Mouse (Mus musculus) CD4-positive, CD25-positive, alpha-beta regulatory T cell, adult 2 months (primary cell): Measurements from ENCODE around the gene Tm6sf1.

Experiments
- DNase-seq: peaks from one replicate; pipeline ENCODE4 v3.0.0-alpha.2; 2012; ENCODE audit warnings: low read depth, low spot score

Gene Tm6sf1

GRCm38 (mm10) chr7:81850171-81850570, 8.6 kb upstream of the Tm6sf1 start:
- no peak for DNase-seq

DNA sequence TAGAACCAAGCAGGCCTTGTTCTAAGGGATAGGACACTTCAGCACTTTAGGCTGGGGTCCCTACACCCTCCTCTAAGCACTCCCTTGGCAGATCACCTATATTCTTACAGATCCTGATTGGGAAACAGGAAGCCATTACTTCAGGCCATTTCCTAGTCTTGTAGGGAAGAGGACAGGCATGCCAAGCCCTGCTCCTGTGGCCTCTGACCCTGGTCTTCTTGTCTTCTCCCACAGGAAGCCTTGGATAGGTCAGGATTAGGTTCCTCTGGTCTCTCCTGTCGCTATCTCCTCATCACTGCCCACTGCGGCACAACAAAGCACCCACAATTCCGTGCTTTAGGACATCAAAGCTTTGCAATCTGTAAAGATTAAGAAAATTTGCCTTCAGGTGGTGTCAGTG, 7.1 kb upstream of the Tm6sf1 start:
- DNase-seq = no peak

- DNase-seq = peak; percentile 56
These were observed 4.1 kb upstream of the Tm6sf1 start for GRCm38 (mm10) chr7:81854568-81855307.

- no peak for DNase-seq
These were observed 3.1 kb upstream of the Tm6sf1 start, which contains the start of gene Gm10160 for GRCm38 (mm10) chr7:81855694-81856093. Gm10160 (minus strand) TSS chr7:81855794.

- DNase-seq = no peak
These were observed 2.6 kb upstream of the Tm6sf1 start for GRCm38 (mm10) chr7:81856221-81856620.

GRCm38 (mm10) chr7:81858236-81858635, 565 bp upstream of the Tm6sf1 start:
- no peak for DNase-seq

- DNase-seq = no peak
These were observed 1.3 kb downstream of the Tm6sf1 start for GRCm38 (mm10) chr7:81860071-81860470.

DNA sequence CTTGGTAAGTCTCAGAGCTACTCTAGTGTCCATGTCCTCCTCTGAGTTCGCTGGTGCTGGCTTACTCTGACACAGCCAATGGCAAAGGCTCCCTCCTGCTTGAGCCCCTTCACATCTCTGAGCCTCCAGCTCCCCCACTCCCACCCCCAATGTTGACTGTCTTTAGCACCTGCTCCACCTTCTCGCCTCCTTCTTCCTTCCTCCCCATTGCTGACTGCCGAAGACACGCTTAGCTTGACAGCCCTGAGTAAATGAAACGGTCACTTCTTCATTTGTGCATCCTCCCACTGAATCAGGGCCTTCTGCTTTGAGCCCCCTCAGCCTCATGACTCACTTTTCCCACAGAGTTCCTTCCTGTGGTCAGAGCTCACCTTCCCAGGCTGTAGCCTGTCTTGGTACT, 2.2 kb downstream of the Tm6sf1 start:
- DNase-seq = peak; percentile 26

DNA sequence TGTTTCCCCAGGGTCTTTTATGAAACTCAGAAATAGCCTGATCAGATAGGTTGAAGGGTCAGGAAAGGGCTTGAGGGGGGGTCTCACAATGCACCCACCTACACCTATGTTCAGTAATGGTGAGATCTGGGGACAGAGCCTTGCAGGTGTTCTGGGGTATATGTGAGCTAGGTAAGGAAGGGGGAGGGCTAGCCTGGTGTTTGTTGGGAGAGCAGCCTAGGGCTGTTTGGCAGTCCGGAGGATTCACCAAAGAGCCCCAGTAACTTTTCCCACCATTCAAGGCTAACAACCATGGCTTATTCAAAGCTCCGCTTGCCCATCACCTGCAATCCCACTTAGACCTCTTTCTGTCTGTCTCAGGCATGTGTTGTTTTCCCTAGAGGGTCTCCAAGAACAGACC, 2.7 kb downstream of the Tm6sf1 start:
- no peak for DNase-seq

DNA sequence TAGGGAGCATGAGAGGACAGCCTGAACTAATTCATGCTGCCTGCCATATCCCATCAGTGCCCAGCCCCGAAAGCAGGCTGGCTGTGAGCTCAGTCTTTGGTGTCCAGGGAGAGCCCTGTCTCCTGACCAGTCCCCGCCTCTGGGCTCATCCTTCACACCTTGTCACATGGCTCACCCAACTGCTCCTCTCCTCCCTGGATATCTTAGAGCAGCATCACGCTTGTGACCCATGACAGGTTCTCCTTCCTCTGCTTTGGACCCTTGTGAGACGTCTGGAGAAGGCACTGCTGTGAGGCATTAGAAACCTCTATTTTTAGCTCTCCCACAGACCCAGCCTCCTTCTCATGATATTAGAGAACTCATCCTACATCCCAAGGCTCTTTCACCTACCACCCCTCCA, 3.1 kb downstream of the Tm6sf1 start:
- no peak for DNase-seq

DNA sequence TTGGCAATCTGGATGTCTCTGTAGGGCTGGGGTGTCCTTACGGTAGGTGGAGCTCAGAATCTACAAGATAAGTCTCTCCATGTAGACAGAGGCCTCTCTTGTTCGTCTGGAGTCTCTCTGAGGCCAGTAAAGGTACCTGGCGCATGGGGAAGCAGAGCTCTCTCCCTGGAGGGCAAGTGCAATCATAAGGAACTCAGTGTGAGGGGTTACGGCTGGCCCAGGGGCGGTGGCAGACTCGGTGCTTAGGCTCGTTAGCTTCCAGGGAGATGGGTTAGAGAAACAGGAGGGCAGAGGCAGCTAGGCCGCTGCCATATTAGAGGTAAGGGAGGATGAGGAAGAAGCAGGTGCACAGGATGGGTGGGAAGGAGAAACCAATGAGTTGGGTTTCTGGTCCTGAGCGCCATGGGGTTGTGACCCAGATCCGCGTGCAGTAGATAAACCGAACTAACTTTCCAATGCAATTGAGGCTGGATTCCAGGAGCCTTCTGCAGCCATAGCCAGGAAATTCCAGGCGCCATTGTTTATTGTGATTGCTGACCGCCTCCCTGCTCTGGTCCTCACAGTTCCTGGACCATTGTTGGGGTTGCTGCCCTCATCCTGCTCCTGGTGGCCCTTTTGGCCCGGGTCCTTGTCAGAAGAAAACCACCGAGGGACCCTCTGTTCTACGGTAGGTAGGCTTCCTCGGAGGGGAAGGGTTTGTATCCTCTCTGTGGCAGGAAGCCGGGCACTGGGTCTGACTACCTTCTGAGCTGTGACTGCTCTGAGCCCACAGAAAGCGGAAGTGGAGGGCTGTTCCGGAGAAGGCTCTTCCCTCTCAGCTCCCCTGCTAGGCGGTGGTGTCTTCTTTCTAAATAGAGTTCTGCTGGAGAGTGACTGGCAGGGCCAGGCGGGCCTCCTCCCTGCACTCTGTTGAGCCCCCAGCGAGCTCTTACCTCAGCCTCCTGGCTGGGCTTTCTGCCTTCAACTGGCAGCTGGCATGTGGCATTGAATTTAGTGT, 4.1 kb downstream of the Tm6sf1 start:
- peak; percentile 78 for DNase-seq

DNA sequence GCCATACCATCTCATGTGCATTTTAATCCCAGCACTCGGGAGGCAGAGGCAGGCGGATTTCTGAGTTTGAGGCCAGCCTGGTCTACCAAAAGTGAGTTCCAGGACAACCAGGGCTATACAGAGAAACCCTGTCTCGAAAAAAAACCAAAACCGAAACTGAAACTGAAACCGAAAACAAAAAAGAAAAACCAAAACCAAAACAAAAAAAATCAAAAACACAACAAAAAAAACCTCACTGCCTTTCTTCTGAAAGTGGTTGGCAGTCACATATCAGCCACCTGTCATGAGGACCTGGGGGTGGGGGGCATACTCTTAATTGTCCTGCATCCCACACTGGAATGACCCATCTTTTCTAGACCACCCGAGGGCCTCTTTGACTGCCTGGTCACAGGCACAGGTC, 5.8 kb downstream of the Tm6sf1 start:
- DNase-seq = peak; percentile 48

DNA sequence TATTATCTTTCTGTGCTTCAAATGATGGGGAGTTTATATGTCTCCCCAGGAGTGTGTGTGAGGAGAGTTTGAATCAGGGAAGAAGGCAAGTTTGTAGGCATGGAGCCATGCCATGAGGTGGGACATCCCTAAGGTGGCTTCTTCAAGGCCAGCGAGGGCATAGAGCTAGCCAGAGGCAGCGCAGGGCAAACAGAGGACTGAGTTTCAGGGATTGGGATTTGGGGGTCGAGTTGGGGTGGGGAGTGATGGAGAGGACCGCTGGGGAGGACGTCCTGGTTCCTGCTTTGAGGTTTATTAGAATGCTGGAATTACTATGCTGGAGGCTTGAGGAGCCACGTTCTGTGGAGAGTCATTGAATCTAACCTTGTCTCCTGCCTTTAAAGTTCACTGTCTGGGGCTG, 7.1 kb downstream of the Tm6sf1 start:
- no peak for DNase-seq

DNA sequence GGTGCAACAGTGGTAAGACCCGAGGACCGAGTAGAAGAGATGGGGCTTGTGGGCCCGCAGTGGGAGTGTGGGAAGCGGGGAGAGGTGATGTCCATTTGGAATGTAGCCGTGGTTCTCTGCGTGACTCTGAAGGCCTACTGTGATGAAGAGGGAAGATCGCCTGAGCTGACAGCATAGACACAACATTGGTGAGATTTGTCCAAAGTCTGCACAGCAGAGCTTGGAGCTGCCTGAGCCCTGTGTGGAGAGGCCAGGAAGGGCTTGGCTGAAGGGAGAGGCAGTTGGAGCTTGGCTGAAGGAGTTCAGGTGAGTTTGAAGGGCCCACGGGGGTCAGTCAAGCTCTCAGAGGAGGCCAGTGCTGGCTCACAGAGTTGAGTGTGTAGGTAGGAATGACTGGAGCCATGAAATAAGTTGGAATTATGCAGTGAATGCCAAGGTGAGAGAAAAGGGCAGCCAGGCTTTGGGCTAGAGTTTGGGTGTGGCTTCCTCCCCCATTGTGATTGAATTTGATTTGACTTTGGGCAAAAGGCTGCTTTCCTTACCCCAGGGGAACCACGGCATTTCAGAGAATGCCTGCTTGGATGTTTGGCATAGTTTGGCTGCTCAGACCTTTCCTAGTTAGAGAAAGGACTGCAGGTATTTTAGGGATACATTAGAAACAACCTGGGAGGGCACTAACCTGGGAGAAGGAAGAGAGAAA, 8.6 kb downstream of the Tm6sf1 start:
- no peak for DNase-seq

GRCm38 (mm10) chr7:81868158-81868557, 9.4 kb downstream of the Tm6sf1 start:
- peak; percentile 89 for DNase-seq

DNA sequence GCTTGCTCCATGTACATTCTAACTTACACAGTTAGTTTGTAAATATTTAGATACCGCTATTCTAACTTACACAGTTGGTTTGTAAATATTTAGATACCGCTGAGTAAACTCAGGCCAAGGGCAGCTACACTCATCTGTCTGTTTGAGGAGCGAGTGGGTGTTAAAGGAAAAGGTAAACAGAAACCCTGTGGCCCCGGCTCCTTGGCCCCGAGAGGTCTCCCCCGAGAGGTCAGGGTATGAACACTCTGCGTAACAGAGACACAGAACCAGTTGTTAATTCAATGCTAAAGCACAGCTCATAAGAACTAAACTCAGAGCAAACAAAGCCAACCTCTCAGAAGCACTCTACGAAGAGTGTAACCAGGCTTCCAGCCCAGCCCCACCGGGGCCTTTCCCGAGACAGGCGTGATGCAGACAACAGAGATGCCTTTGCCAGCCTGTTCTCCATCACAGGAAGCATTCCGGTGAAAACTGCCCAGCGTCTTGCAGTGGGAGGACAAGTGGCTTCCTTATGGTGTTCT, 13.8 kb downstream of the Tm6sf1 start:
- DNase-seq = no peak

GRCm38 (mm10) chr7:81873807-81874206, 15.0 kb downstream of the Tm6sf1 start:
- no peak for DNase-seq

DNA sequence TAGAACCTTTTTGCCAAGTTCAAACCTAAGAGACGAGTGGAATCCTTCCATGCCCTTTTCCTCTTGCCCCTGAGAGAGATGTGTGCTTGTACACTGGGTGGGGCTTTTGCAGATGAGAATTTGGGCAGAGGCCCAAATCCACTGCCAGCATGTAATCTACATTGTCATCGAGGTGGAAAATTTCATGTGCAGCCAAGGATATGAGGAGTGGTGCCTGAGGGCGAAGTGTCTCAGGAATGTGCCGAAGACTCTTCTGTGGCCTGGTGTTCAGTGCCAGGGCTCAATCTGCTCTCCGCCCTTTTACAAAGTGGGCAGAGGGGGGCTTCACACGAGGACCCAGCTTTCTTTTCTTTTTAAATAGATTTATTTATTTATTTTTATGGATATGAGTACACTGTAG, 15.8 kb downstream of the Tm6sf1 start:
- DNase-seq = no peak

GRCm38 (mm10) chr7:81875372-81875771, 16.6 kb downstream of the Tm6sf1 start:
- no peak for DNase-seq

- DNase-seq = no peak
These were observed 21.5 kb downstream of the Tm6sf1 start for GRCm38 (mm10) chr7:81880286-81880685.

GRCm38 (mm10) chr7:81880797-81881196, 22.0 kb downstream of the Tm6sf1 start:
- DNase-seq = peak; percentile 24

GRCm38 (mm10) chr7:81881600-81881999, 22.8 kb downstream of the Tm6sf1 start:
- DNase-seq = no peak
